In the genomic region with DNA sequence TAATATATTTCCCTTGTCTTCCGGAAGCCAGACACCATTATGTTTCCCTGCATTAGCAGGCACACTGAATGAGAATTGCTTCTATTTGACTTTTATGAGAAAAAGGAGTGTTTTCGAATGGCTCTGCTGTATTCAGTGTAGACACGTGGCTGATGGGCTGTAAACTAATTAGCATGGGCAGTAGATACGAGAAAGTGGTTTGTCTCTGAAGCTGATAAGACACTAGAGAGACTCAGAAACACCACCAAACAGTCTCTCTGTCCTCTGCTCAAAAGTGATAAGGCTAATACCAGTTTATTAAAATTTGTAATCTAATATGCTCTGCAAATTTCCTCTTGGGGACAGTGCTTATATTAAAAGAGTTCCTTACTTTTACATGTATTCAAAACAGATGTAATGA, we compare ENCODE assay signal across 14 mouse cellular contexts.
DNase-seq lines count a peak whose midpoint lies in the region; ATAC-seq and TF ChIP-seq lines count a peak whose summit lies in the region.
"Had no signal": no experiment of that assay in that cellular context is flagged by ENCODE, and none has a peak within 500 bp of the region (broad histone marks: within the 10 kb centered on the region; RNA-seq: fewer than 3 reads in every experiment).

No protein-coding gene starts in this region.

- no peak for ATAC-seq in kidney, postnatal 0 days (replicated peaks; ENCODE audit: low FRiP score, low read depth)
- ATAC-seq in liver, embryonic 12.5 days = peak; percentile 100
- ATAC-seq in neural tube, embryonic 13.5 days (ENCODE audit: low read depth) = peak; percentile 50
- ATAC-seq: forebrain, embryonic 15.5 days had no signal

- DNase-seq in kidney, postnatal 0 days (ENCODE audit: low spot score) = peak; percentile 44
- no peak for DNase-seq in kidney, postnatal 10 days
- peak; percentile 14 for DNase-seq in brain, embryonic 14.5 days (ENCODE audit: low read depth)
- no peak for DNase-seq in cerebellum, postnatal 36 days
- no peak for DNase-seq in adrenal gland, postnatal 25 days
- DNase-seq: cerebellum, postnatal 25 days; kidney, adult 18-20 months; layer of hippocampus, adult 9-11 months; lung, postnatal 14 days; spleen, adult 18-20 months; thymus, adult 18-20 months had no signal

- H3K36me3 ChIP-seq in kidney, postnatal 0 days (ENCODE audit: insufficient read depth, low read length) = no peaks in the 10 kb centered on the region
- peaks cover 5% of the 10 kb centered on the region; the same call in 1 of the 2 replicates for H3K36me3 ChIP-seq in liver, embryonic 12.5 days
- no peaks in the 10 kb centered on the region for H3K36me3 ChIP-seq in neural tube, embryonic 13.5 days
- H3K36me3 ChIP-seq: forebrain, embryonic 15.5 days had no signal

- H3K4me2 ChIP-seq in kidney, postnatal 0 days (ENCODE audit: low read length) = no peak overlapping the region
- H3K4me2 ChIP-seq in liver, embryonic 12.5 days = peak overlapping the region; percentile 37
- H3K4me2 ChIP-seq in neural tube, embryonic 13.5 days = no peak overlapping the region
- H3K4me2 ChIP-seq: forebrain, embryonic 15.5 days had no signal

- no peak overlapping the region for H3K9ac ChIP-seq in kidney, postnatal 0 days (ENCODE audit: low read depth, low read length)
- H3K9ac ChIP-seq in liver, embryonic 12.5 days = 0 out of 2 replicates have a peak overlapping the region, but pooled peaks have one; percentile 7
- H3K9ac ChIP-seq in neural tube, embryonic 13.5 days = no peak overlapping the region
- H3K9ac ChIP-seq: forebrain, embryonic 15.5 days had no signal

- H3K4me3 ChIP-seq in kidney, postnatal 0 days (replicated peaks; ENCODE audit: low read depth, low read length) = no peak overlapping the region
- no peak overlapping the region for H3K4me3 ChIP-seq in liver, embryonic 12.5 days
- no peak overlapping the region for H3K4me3 ChIP-seq in neural tube, embryonic 13.5 days
- H3K4me3 ChIP-seq: forebrain, embryonic 15.5 days had no signal

- H3K9me3 ChIP-seq in kidney, postnatal 0 days (replicated peaks; ENCODE audit: low read length) = no peaks in the 10 kb centered on the region
- peaks cover 5% of the 10 kb centered on the region; the same call in 1 of the 2 replicates for H3K9me3 ChIP-seq in liver, embryonic 12.5 days (replicated peaks)
- no peaks in the 10 kb centered on the region for H3K9me3 ChIP-seq in neural tube, embryonic 13.5 days
- H3K9me3 ChIP-seq: forebrain, embryonic 15.5 days had no signal

- 13% methylated on average over 4 of the region's 4 CpGs for WGBS in kidney, postnatal 0 days
- WGBS in liver, embryonic 12.5 days (ENCODE audit: insufficient replicate concordance) = 27% methylated on average over 4 of the region's 4 CpGs
- WGBS in neural tube, embryonic 13.5 days = 7% methylated on average over 4 of the region's 4 CpGs

- TF ChIP-seq CTCF in kidney, postnatal 0 days (IDR thresholded peaks at IDR 0.05; ENCODE audit: low read depth) = no peak
- no peak for TF ChIP-seq CTCF in brain, embryonic 14.5 days (IDR thresholded peaks at IDR 0.05; ENCODE audit: borderline replicate concordance, extremely low read depth, insufficient read depth, insufficient read length)

- no peak overlapping the region for H3K27ac ChIP-seq in kidney, postnatal 0 days
- H3K27ac ChIP-seq in liver, embryonic 12.5 days = peak overlapping the region; percentile 78
- no peak overlapping the region for H3K27ac ChIP-seq in neural tube, embryonic 13.5 days (replicated peaks)
- H3K27ac ChIP-seq: forebrain, embryonic 15.5 days had no signal

- no peaks in the 10 kb centered on the region for H3K27me3 ChIP-seq in kidney, postnatal 0 days (ENCODE audit: insufficient read depth, low read length)
- no peaks in the 10 kb centered on the region for H3K27me3 ChIP-seq in liver, embryonic 12.5 days (replicated peaks)
- no peaks in the 10 kb centered on the region for H3K27me3 ChIP-seq in neural tube, embryonic 13.5 days
- H3K27me3 ChIP-seq: forebrain, embryonic 15.5 days had no signal

- no peaks in the 10 kb centered on the region for H3K4me1 ChIP-seq in kidney, postnatal 0 days (replicated peaks; ENCODE audit: insufficient read depth, low read length)
- H3K4me1 ChIP-seq in liver, embryonic 12.5 days = peaks cover 23% of the 10 kb centered on the region
- peaks cover 3% of the 10 kb centered on the region; the same call in 1 of the 2 replicates for H3K4me1 ChIP-seq in neural tube, embryonic 13.5 days (replicated peaks)
- H3K4me1 ChIP-seq: forebrain, embryonic 15.5 days had no signal

- no peak for TF ChIP-seq POLR2A in brain, embryonic 14.5 days (IDR thresholded peaks at IDR 0.05; ENCODE audit: borderline replicate concordance, extremely low read depth, insufficient read depth, insufficient read length, poor library complexity, severe bottlenecking)

Comparison
In these comparisons a context has a peak if more than half of its experiments do, and no peak if none do; other contexts are left out.
1. DNase-seq: peak in kidney, postnatal 0 days (single experiment) and brain, embryonic 14.5 days (single experiment); none in kidney, postnatal 10 days (single experiment), cerebellum, postnatal 36 days (0 of 2) and adrenal gland, postnatal 25 days (single experiment).